Mouse (Mus musculus) heart, embryonic 12.5 days (tissue): ENCODE measurements around the gene Tram2. TPM values are rescaled to one million over a fixed set of nuclear protein-coding genes. Genes with fewer than 3 reads are reported as not detected.

Source experiments
- ATAC-seq: fragments of 200-750 bp; cut with Nextera tagmentation; 2 replicates; pipeline ENCODE4 v1.8.0; 2017; ENCODE audit warnings: moderate TSS enrichment, moderate library complexity; ENCODE audit not compliant: insufficient number of reproducible peaks, low FRiP score
- H3K27ac ChIP-seq: fragments of 300-500 bp; sonication (generic); 2 replicates; pipeline ENCODE4 v1.5.1; 2016; ENCODE audit warnings: mild to moderate bottlenecking, moderate library complexity; ENCODE audit not compliant: poor library complexity, severe bottlenecking
- H3K27me3 ChIP-seq: fragments of 300-500 bp; sonication (generic); replicated peaks from 2 replicates; pipeline ENCODE4 v1.6.1; 2016; ENCODE audit warnings: mild to moderate bottlenecking, moderate library complexity
- H3K36me3 ChIP-seq: fragments of 300-500 bp; sonication (generic); 2 replicates; pipeline ENCODE4 v1.6.1; 2016; ENCODE audit warnings: mild to moderate bottlenecking, moderate library complexity
- H3K4me1 ChIP-seq: fragments of 300-500 bp; sonication (generic); replicated peaks from 2 replicates; pipeline ENCODE4 v1.6.1; 2016; ENCODE audit warnings: mild to moderate bottlenecking
- H3K4me2 ChIP-seq: fragments of 300-500 bp; sonication (generic); 2 replicates; pipeline ENCODE4 v1.6.1; 2016; ENCODE audit warnings: mild to moderate bottlenecking, moderate library complexity
- H3K4me3 ChIP-seq: fragments of 300-500 bp; sonication (generic); 2 replicates; pipeline ENCODE4 v1.5.1; 2016; ENCODE audit warnings: mild to moderate bottlenecking
- H3K9ac ChIP-seq: fragments of 300-500 bp; sonication (generic); 2 replicates; pipeline ENCODE4 v1.6.1; 2016; ENCODE audit warnings: mild to moderate bottlenecking, moderate library complexity
- H3K9me3 ChIP-seq: fragments of 300-500 bp; sonication (generic); replicated peaks from 2 replicates; pipeline ENCODE4 v1.6.1; 2016; ENCODE audit warnings: mild to moderate bottlenecking, moderate library complexity
- WGBS: fragments of 180-500 bp; shearing (Covaris S2); methylation state at CpG from one replicate; pipeline ENCODE4 v1.1.7; 2016; 5-methylcytosine and 5-hydroxymethylcytosine counted together
- polyA plus RNA-seq: library from polyadenylated mRNA; unstranded; fragments of >200 nt; fragmentation: Nextera tagmentation; extraction: Ambion mirVana; gene quantifications from 2 replicates; pipeline ENCODE4 v1.2.1, GENCODE M21; 2016

The Tram2 gene
- polyA plus RNA-seq, 1 experiment from 2014 or later, result 5.5 TPM

GRCm38 (mm10) chr1:21010282-21010800 is 68.7 kb downstream of the Tram2 start:
- H3K9ac ChIP-seq, result no peak overlapping the region
- H3K4me1 ChIP-seq, result peaks cover 35% of the 10 kb centered on the region
- WGBS, result 57% methylated on average over 6 of the region's 6 CpGs
- H3K27me3 ChIP-seq, result no peaks in the 10 kb centered on the region
- no peak overlapping the region for H3K4me3 ChIP-seq
- H3K9me3 ChIP-seq, result no peaks in the 10 kb centered on the region
- H3K27ac ChIP-seq, result 0 out of 2 replicates have a peak overlapping the region, but pooled peaks have one; percentile 45
- no peak for ATAC-seq
- H3K36me3 ChIP-seq, result peaks cover 41% of the 10 kb centered on the region
- no peak overlapping the region for H3K4me2 ChIP-seq

DNA sequence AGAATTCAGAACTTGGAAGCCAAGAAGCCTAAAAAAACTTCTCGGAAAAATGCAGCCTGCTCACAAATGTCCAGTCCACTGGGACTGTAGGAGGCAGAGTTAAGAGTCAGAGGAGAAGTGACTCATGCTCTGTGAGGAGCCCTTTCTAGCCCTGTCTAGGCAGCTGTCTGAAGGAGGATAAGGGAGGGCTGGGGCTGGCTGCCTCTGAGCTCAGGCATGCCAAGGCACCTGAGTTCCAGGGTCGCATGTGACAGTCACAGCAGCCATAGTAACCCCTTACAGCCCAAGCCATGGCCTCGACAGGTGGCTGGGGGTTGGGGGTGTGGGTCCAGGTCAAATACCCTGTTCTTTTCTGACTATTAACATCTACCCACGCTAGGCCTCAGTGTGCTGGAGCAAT is 70.1 kb downstream of the Tram2 start:
- H3K9me3 ChIP-seq, result no peaks in the 10 kb centered on the region
- 44% methylated on average over 4 of the region's 4 CpGs for WGBS
- peaks cover 27% of the 10 kb centered on the region for H3K4me1 ChIP-seq
- peaks cover 54% of the 10 kb centered on the region for H3K36me3 ChIP-seq
- H3K4me3 ChIP-seq, result no peak overlapping the region
- no peak; the same call in 1 of the 2 replicates for ATAC-seq
- no peaks in the 10 kb centered on the region for H3K27me3 ChIP-seq
- no peak overlapping the region for H3K9ac ChIP-seq
- H3K27ac ChIP-seq, result peak overlapping the region; percentile 36
- H3K4me2 ChIP-seq, result no peak overlapping the region

GRCm38 (mm10) chr1:21007941-21008701 is 70.9 kb downstream of the Tram2 start:
- Histone ChIP-seq H3K4me1 (peaks cover 27% of the 10 kb centered on the region), H3K4me3 (no peak overlapping the region), H3K27me3 (no peaks in the 10 kb centered on the region), H3K9ac (no peak overlapping the region), H3K4me2 (no peak overlapping the region), H3K9me3 (no peaks in the 10 kb centered on the region), H3K36me3 (peaks cover 62% of the 10 kb centered on the region), H3K27ac (peak overlapping the region; percentile 36; the same call in 1 of the 2 replicates)
- 59% methylated on average over 7 of the region's 7 CpGs for WGBS
- no peak for ATAC-seq

DNA sequence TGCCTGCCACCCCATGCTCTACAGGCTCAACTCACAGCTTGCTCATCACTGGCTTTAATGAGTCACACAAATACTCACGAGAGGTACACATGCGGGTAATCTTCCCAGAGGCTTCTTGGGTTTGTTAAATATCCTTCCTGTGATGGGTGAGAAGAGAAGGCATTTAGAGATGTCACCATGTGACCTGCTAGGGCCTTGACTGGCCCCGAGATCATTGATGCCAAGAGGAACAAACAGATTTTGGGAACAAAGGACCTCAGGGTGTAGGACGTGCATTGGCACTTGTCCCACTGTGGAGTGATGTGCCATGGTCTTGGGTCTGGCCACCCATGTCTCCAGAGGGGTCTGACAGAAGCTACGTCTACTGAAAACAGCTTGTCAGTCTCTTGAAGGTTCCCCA is 72.3 kb downstream of the Tram2 start:
- Histone ChIP-seq H3K9ac (no peak overlapping the region), H3K27ac (no peak overlapping the region), H3K4me3 (no peak overlapping the region), H3K4me1 (peaks cover 33% of the 10 kb centered on the region), H3K9me3 (no peaks in the 10 kb centered on the region), H3K27me3 (no peaks in the 10 kb centered on the region), H3K36me3 (peaks cover 66% of the 10 kb centered on the region), H3K4me2 (no peak overlapping the region)
- 79% methylated on average over 5 of the region's 5 CpGs for WGBS
- no peak for ATAC-seq

DNA sequence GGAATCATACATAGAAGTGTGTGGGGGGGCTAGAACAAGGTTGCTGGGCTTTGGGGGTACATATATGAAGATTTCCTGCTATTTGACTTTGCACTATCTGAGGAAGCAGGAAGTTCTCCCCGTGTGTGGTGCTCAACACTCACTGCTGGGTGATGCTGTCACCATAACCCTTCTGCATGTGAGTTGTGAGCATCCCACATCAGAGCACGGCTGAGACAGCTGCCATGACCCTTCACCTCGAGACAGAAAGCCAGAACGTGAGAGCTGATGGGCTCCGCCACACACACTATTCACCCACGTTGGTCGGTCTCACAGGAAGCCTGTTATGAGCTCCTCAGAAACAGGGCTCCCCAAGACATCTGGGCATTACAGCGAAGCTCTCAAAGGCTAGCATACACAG is 74.4 kb downstream of the Tram2 start:
- no peaks in the 10 kb centered on the region for H3K9me3 ChIP-seq
- 80% methylated on average over 8 of the region's 8 CpGs for WGBS
- no peaks in the 10 kb centered on the region for H3K27me3 ChIP-seq
- H3K4me1 ChIP-seq, result peaks cover 20% of the 10 kb centered on the region
- no peak overlapping the region for H3K4me2 ChIP-seq
- peaks cover 68% of the 10 kb centered on the region for H3K36me3 ChIP-seq
- H3K4me3 ChIP-seq, result no peak overlapping the region
- H3K27ac ChIP-seq, result no peak overlapping the region
- no peak overlapping the region for H3K9ac ChIP-seq
- ATAC-seq, result no peak

GRCm38 (mm10) chr1:21002246-21003142 is 76.5 kb downstream of the Tram2 start:
- no peak overlapping the region for H3K4me3 ChIP-seq
- H3K9me3 ChIP-seq, result no peaks in the 10 kb centered on the region
- no peaks in the 10 kb centered on the region for H3K27me3 ChIP-seq
- H3K9ac ChIP-seq, result no peak overlapping the region
- no peak overlapping the region for H3K27ac ChIP-seq
- peaks cover 74% of the 10 kb centered on the region for H3K36me3 ChIP-seq
- H3K4me1 ChIP-seq, result peaks cover 15% of the 10 kb centered on the region
- no peak for ATAC-seq
- no peak overlapping the region for H3K4me2 ChIP-seq
- WGBS, result 78% methylated on average over 14 of the region's 14 CpGs

DNA sequence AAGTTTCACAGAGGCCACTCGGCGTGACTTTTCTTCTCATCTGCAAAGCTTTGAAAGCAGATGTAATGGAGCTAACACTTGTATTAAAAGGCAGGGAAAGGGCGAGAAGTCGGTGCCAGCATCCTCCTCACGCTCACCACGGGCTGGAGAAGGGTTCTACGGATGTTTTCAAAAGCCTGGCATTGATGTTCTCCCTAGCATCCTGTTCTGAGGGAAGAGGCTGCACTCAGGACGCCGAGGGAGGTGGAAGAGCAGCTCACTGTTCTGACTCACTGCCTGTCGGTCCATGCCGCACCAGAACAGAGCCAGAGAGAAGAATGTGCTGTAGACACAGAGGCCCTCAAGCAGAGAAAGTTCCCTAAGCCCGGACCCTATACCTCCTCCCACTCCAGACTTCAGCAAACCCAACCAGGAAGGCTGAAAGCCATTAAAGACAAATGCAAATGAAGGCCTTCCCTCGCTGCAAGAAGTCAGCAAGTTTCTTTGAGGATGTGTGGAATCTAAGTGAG is 81.1 kb downstream of the Tram2 start:
- H3K9ac ChIP-seq, result no peak overlapping the region
- no peak overlapping the region for H3K4me2 ChIP-seq
- H3K36me3 ChIP-seq, result peaks cover 37% of the 10 kb centered on the region
- H3K4me3 ChIP-seq, result no peak overlapping the region
- WGBS, result 51% methylated on average over 13 of the region's 13 CpGs
- H3K27ac ChIP-seq, result no peak overlapping the region
- H3K9me3 ChIP-seq, result no peaks in the 10 kb centered on the region
- no peaks in the 10 kb centered on the region for H3K27me3 ChIP-seq
- no peak for ATAC-seq
- peaks cover 37% of the 10 kb centered on the region for H3K4me1 ChIP-seq

DNA sequence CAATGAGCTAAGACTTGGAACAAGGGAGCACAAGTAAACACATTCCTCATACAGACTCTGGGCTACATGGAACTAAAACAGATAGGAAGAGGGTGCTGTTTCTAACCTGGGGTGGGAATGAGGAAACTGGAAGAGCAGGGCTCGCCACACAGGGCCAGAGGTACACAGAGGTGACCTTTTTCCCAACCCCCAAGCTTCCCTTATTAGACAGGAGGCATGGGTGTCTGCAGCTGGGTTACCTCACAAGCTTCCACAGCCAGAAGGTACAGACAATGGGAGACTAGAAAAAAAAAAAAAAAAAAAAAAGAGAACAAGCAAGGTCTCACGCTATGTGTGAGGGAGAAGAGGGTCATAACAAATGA is 81.7 kb downstream of the Tram2 start:
- H3K9ac ChIP-seq, result no peak overlapping the region
- 66% methylated on average over 2 of the region's 2 CpGs for WGBS
- no peak overlapping the region for H3K4me3 ChIP-seq
- H3K4me1 ChIP-seq, result peaks cover 32% of the 10 kb centered on the region
- no peak overlapping the region for H3K27ac ChIP-seq
- no peaks in the 10 kb centered on the region for H3K27me3 ChIP-seq
- no peaks in the 10 kb centered on the region for H3K9me3 ChIP-seq
- H3K4me2 ChIP-seq, result no peak overlapping the region
- no peak for ATAC-seq
- H3K36me3 ChIP-seq, result peaks cover 31% of the 10 kb centered on the region

- H3K4me3 ChIP-seq, result no peak overlapping the region
- no peak overlapping the region for H3K9ac ChIP-seq
- no peak overlapping the region for H3K4me2 ChIP-seq
- peaks cover 32% of the 10 kb centered on the region for H3K4me1 ChIP-seq
- peaks cover 25% of the 10 kb centered on the region for H3K36me3 ChIP-seq
- peak; percentile 45; the same call in 1 of the 2 replicates for ATAC-seq
- no peaks in the 10 kb centered on the region for H3K27me3 ChIP-seq
- H3K9me3 ChIP-seq, result no peaks in the 10 kb centered on the region
- 31% methylated on average over 17 of the region's 17 CpGs for WGBS
- H3K27ac ChIP-seq, result no peak overlapping the region
Measured at GRCm38 (mm10) chr1:20996603-20997327, 82.3 kb downstream of the Tram2 start.

DNA sequence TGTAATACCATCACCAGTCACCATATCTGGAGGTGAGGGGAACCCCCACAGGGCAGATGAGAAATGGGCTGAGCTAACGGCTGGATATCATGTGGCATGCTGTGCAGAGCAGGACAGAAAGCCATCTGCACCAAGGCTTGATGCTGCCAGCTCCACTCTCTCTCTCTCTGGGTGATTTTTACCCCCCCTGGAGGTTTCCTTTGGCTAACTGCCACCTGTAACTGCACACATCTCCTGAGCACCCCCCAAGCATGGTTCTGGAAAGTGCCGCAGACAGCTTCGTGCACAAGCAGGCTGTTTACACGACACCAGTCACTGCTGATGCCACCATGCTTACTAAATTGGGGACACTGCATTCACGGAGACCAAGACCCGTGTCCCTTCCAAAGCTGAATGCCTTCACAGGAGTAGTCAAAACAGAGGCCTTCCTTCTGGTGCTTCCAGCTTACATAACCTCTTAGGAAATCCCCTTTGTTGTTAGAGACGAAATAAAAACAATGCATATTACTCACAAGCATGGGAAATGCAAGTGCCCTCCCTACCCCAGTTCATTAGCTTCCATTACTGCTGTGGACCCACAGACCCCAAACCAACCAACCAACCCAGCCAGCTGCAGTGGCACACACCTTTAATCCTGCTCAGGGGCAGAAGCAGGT is 83.6 kb downstream of the Tram2 start:
- H3K36me3 ChIP-seq, result peaks cover 13% of the 10 kb centered on the region
- H3K4me1 ChIP-seq, result peaks cover 32% of the 10 kb centered on the region
- 48% methylated on average over 7 of the region's 7 CpGs for WGBS
- no peaks in the 10 kb centered on the region for H3K9me3 ChIP-seq
- no peaks in the 10 kb centered on the region for H3K27me3 ChIP-seq
- H3K4me2 ChIP-seq, result no peak overlapping the region
- no peak overlapping the region for H3K9ac ChIP-seq
- no peak overlapping the region for H3K4me3 ChIP-seq
- no peak overlapping the region for H3K27ac ChIP-seq
- ATAC-seq, result no peak
